Mouse (Mus musculus): ENCODE data around the gene Prkcb.

The Prkcb gene

GRCm38 (mm10) chr7:122467831-122468230 lies 179.3 kb downstream of the Prkcb start:
- DNase-seq (ENCODE audit: low spot score), result no peak

- peak; percentile 24 for DNase-seq (ENCODE audit: low spot score)
Measured at GRCm38 (mm10) chr7:122470370-122471280, 182.1 kb downstream of the Prkcb start.

- no peak for DNase-seq (ENCODE audit: low spot score)
Measured at GRCm38 (mm10) chr7:122472223-122472622, 183.7 kb downstream of the Prkcb start.

DNA sequence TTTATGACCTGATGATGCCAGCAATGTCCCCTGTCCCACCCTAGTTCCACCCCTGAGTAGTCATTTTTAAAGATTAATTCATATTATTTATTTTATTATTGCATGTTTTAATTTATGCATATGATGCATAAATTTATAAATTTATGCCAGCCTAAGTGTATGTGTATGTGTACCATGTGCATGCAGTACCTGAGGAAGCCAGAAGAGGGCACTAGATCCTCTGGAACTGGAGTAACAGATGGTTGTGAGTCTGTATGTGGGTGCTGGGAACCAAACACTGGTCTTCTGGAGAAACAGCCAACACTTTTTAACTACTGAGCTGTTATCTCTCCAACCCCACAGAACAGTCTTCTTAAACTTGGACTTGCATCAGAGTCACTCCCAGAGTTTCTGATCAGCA lies 186.5 kb downstream of the Prkcb start:
- no peak for DNase-seq (ENCODE audit: low spot score)

DNA sequence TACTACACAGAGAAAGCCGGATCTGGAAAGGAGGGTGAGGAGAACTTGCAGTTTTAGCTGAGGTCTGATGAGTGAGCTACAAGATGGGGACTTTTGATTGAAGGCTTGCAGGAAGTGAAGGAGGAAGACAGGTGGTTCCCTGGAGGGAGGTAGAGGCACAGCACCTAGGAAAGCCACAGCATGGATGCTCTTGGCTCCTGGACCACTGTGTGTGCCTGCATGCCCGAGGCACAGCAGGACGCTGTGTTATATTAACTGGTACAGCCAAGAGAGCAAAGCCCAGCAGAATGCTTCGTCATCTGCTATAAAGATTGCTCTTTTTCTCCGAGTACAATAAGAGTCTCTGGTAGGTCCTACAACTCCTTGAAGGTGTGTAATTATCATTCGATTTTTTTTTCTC lies 188.1 kb downstream of the Prkcb start:
- no peak for DNase-seq (ENCODE audit: low spot score)

DNA sequence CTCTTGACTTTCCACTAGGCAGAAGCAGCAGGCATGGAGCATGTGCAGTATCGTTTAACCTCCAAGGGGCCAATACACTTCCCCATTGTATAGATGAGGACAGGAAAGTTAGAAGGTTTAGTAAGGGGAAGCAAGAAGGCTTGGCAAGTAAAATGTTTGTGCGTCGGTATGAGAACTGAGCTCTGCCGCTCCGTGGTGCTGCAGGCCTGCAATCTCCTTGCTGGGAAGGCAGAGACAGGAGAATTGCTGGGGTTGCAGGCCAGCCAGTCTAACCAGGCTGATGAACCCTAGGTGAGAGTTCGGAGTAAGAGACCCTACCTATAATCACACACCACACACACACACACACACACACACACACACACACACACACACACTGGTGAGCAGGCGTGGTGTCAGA lies 188.6 kb downstream of the Prkcb start:
- no peak for DNase-seq (ENCODE audit: low spot score)

- no peak for DNase-seq (ENCODE audit: low spot score)
Measured at GRCm38 (mm10) chr7:122477566-122478564, 189.3 kb downstream of the Prkcb start.

DNA sequence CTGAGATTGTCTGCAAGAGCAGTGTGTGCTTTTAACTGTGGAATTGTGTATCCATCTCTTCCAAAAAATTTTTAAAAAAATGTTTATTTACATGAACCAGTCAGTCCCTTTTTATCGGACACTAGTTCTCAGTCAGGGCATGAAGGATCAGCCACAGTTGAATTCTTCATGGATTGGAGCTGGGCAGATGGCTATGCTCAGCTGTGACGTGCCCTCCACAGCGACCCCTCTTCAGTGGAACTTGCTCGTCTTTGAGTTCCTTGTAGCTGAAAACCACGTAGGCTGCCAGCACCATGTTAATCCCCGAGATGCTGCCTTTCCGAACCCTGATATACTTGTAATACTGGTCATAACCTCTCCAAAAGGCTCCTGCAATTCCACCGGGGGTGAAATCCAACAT lies 195.4 kb downstream of the Prkcb start:
- DNase-seq (ENCODE audit: low spot score), result no peak

DNA sequence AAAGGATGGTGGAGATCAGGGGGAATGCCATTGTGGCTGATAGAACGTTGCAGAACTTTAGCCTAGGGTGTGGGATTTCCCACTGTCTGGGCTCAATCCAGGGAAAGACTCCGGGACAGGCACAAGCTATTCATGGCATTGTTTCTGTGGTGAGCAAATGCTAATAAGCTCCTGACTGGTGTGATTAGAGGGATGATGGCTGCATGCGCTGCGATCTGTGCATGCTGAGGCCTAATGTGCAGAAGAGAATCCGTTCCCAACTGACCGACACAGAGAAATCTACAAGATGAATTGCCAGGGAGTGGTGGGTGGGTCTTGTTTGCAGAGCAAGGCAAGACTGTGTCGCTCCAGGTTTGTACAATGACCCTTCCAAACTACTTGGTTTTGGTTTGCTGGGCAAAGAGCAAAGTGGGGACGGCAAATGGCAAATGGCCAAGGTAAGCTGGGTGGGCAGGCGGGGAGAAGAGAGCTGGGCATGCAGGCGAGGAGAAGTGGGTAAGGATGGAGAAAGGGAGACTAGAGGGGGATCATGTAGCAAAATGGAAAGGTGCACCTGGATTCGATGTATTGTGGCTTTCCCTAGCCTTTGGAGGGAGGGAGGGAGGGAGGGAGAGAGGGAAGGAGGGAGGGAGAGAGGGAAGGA lies 199.5 kb downstream of the Prkcb start:
- no peak for DNase-seq (ENCODE audit: low spot score)

DNA sequence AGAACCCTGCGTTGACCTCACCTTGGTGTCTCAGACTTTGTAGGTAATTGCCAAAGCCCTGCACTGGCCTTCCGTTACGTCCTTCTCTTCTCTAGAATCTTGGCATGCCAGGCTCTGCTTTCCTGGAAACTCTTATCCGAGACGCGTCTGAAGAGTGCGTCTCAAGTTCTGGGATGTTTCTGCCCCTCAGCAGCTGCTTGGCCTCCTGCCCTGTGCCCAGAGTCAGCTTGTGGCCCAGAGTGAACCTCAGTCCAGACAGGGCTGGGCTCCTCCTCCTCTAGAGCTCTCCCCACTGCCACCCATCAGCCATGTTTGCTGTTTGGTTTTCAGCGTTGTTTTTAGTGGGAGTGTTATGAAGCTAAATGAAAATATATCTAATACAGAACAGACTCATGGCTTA lies 203.5 kb downstream of the Prkcb start:
- DNase-seq (ENCODE audit: low spot score), result no peak

DNA sequence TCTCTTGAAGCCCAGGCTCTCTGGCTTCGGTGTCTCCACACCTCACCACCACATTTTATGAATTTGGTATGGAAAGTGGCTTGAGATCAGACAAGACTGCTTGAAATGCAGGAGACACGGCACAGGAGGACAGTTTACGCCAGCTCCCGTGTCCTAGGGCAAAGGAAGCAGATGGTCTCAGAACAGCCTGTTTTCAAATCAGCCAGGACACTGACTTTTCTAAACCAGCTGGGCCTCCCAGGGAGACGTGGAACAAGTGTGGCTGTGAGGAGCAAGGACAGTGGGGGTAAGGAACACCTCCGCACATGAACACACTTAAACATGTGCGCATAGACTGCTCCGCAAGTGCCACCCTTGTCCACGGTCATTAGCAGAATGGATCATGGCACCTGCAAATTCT lies 204.4 kb downstream of the Prkcb start:
- DNase-seq (ENCODE audit: low spot score), result no peak

DNA sequence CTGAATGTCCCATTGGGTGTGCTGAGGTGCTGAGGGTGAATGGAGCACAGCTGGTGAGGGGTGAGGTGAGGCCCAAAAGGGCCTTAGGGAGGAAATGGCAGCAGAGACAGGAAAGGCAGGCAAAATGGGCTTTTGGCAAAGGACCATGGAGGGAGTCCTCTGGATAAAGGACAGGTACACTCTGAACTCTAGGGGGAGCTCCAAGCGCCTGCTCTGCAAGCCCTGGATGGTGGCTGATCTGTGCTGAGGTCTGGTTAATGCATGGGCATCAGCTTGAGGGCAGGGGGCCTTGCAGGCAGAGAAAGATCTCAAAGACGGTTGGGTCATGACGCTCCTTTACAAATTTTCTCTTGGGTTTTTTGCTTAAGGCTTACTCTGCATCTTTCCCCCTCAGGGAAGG lies 205.5 kb downstream of the Prkcb start:
- DNase-seq (ENCODE audit: low spot score), result peak; percentile 3

DNA sequence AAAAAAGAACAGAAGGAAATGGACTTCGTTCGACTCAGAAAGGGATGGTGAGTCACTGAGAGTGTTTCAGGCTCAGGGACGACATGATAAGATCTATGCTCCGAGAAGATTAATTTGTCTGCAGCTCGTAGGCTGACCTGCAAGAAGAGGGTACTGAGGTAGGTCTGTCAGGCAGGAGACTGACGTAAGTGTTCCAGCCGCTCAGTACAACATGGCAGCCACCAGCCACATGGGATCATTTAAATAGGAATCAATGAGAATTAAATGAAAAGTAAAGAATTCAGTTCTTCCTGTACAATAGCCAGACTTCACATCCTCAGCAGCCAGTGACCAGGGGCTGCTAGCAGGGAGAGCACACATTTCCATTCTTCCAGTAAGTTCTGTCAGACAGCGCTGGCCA lies 209.0 kb downstream of the Prkcb start:
- DNase-seq (ENCODE audit: low spot score), result no peak

DNA sequence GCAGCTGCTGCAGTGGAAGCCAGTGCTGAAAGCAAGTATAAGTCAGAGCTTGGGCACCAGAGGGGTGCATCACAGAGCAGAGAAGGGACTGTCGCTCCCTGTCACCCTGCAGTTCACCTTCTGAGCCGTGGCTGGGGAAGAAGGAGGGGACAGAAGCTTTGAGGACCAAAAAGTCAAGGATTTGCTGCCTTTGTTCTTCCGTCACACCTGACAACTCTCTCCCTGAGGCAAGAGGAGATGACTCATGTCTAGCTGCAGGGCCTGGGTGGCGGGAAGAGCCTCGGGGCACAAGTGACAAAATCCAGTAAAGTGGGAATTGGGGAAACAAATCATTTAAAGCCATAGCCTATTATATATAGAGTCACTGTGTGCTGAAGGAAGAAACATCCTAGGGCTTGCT lies 209.9 kb downstream of the Prkcb start:
- no peak for DNase-seq (ENCODE audit: low spot score)

GRCm38 (mm10) chr7:122499743-122500597 lies 211.4 kb downstream of the Prkcb start:
- no peak for DNase-seq (ENCODE audit: low spot score)

- no peak for DNase-seq (ENCODE audit: low spot score)
Measured at GRCm38 (mm10) chr7:122506467-122506866, 217.9 kb downstream of the Prkcb start.

DNA sequence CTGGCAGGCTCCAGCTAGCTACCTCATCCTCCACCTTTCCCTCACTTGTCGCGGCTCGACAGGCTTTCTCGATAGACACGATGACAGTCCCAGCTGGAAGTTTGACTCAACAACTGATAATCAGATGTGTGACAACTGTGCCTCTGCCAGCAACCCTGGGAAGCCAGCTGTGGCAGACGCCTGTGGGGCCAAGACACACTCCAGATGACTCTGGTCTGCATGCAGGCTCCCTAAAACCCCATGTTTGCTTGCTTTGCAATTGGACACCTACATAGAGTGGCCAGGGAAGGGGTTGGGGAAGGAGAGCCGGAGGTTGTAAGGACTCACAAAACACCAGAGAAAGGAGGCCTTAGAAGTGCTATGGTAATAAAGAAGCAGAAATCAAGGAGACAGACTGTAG lies 221.4 kb downstream of the Prkcb start:
- DNase-seq (ENCODE audit: low spot score), result no peak

DNA sequence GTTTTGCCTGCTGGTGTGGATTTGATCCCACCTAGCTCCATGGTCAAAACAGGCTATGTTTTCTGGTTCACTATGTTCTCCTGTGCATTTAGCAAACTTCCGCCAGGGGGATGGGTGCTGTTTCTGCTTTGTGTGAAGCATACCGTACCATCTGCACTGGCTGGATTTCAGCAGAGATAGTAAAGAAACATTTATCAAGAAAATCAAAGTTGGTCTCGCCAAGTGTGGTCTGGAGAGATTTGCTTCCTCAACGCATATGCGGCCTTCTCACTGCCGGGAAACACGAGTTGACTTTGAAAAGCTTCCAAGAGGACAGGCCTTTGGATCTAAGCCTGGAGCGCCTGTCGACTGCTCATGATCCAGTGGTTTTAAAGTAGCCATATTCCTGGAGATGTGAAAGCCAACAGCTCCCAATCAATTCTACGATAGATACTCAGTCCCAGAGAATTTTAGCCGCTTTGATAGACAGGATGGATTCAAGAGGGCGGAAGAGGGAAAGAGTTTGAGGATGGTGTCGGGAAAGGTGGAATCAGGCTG lies 223.9 kb downstream of the Prkcb start:
- DNase-seq (ENCODE audit: low spot score), result no peak

- DNase-seq (ENCODE audit: low spot score), result no peak
Measured at GRCm38 (mm10) chr7:122520850-122521638, 232.5 kb downstream of the Prkcb start.

- no peak for DNase-seq (ENCODE audit: low spot score)
Measured at GRCm38 (mm10) chr7:122528201-122528600, 239.7 kb downstream of the Prkcb start.
